22 mouse cellular contexts compared by ENCODE assay signal in genomic region chr16:92551266-92552105, GRCm38 (mm10).
DNase-seq lines count a peak whose midpoint lies in the region; ATAC-seq and TF ChIP-seq lines count a peak whose summit lies in the region.
"Had no signal": no experiment of that assay in that cellular context is flagged by ENCODE, and none has a peak within 500 bp of the region (broad histone marks: within the 10 kb centered on the region; RNA-seq: fewer than 3 reads in every experiment).

No protein-coding gene starts in this region.

- H3K4me2 ChIP-seq in kidney, embryonic 15.5 days = no peak overlapping the region
- H3K4me2 ChIP-seq: forebrain, embryonic 15.5 days; heart, embryonic 15.5 days; hindbrain, embryonic 15.5 days; intestine, embryonic 15.5 days; limb, embryonic 15.5 days; midbrain, embryonic 15.5 days had no signal

- 76% methylated on average over 13 of the region's 13 CpGs for WGBS in kidney, embryonic 15.5 days

- in situ Hi-C loops in Patski (cut with MboI; ENCODE audit: low pct_unique_long_range_greater_than_20kb) = loop anchor here (5.0 kb wide), 1 partner anchor 456 kb away; no protein-coding TSS in a partner anchor

- POLR2A ChIA-PET in Patski (lab: Charles Lee) = interaction anchor here (0.7 kb wide), 1 partner anchor 11 kb away, joined by 3 read pairs; no protein-coding TSS in a partner anchor

- no peak for ATAC-seq in kidney, embryonic 15.5 days (replicated peaks; ENCODE audit: low FRiP score)
- peak; percentile 61 for ATAC-seq in Patski
- ATAC-seq: forebrain, embryonic 15.5 days; intestine, embryonic 15.5 days; lung, postnatal 0 days; midbrain, embryonic 15.5 days had no signal

- peak; percentile 61 for DNase-seq in kidney, adult 18-20 months
- peak; percentile 90 for DNase-seq in Patski (ENCODE audit: low read depth, low spot score)
- peak; percentile 71 for DNase-seq in kidney, postnatal 14 days
- no peak for DNase-seq in embryo, embryonic 11 days
- no peak for DNase-seq in thymus, postnatal 4 days
- DNase-seq: gastrocnemius, postnatal 25 days; heart, postnatal 4 days; layer of hippocampus, postnatal 36 days; right cerebral cortex, postnatal 4 days had no signal

- H3K79me2 ChIP-seq in C2C12 (ENCODE audit: control insufficient read depth, insufficient read depth) = no peaks in the 10 kb centered on the region

- no peak overlapping the region for H3K27ac ChIP-seq in kidney, embryonic 15.5 days
- H3K27ac ChIP-seq: forebrain, embryonic 15.5 days; heart, embryonic 15.5 days; hindbrain, embryonic 15.5 days; intestine, embryonic 15.5 days; layer of hippocampus, adult 2 months; limb, embryonic 15.5 days; midbrain, embryonic 15.5 days; stomach, postnatal 0 days had no signal

- no peaks in the 10 kb centered on the region for H3K79me3 ChIP-seq in C2C12 (ENCODE audit: low read depth)

- 0 out of 2 replicates have a peak, but pooled peaks cover 3% of the 10 kb centered on the region for H3K4me1 ChIP-seq in kidney, embryonic 15.5 days
- H3K4me1 ChIP-seq: forebrain, embryonic 15.5 days; heart, embryonic 15.5 days; hindbrain, embryonic 15.5 days; intestine, embryonic 15.5 days; midbrain, embryonic 15.5 days had no signal

- peak overlapping the region; percentile 26 for H3ac ChIP-seq in C2C12 (ENCODE audit: control insufficient read depth, insufficient read length, low read depth)

- H3K27me3 ChIP-seq in kidney, embryonic 15.5 days = no peaks in the 10 kb centered on the region
- no peaks in the 10 kb centered on the region for H3K27me3 ChIP-seq in C2C12 (ENCODE audit: control insufficient read depth, insufficient read depth, insufficient read length)
- H3K27me3 ChIP-seq in Patski = no peaks in the 10 kb centered on the region
- H3K27me3 ChIP-seq: forebrain, embryonic 15.5 days; hindbrain, embryonic 15.5 days; intestine, embryonic 15.5 days; midbrain, embryonic 15.5 days had no signal

- no peak overlapping the region for H3K4me3 ChIP-seq in kidney, embryonic 15.5 days (replicated peaks)
- H3K4me3 ChIP-seq in C2C12 (ENCODE audit: insufficient read depth, poor library complexity, severe bottlenecking) = no peak overlapping the region
- H3K4me3 ChIP-seq: erythroblast, embryonic 14.5 days; forebrain, embryonic 15.5 days; heart, embryonic 15.5 days; hindbrain, embryonic 15.5 days; intestine, embryonic 15.5 days; layer of hippocampus, adult 2 months; limb, embryonic 15.5 days; megakaryocyte, embryonic 14.5 days; midbrain, embryonic 15.5 days had no signal

- no peaks in the 10 kb centered on the region for H3K36me3 ChIP-seq in kidney, embryonic 15.5 days
- H3K36me3 ChIP-seq in C2C12 (ENCODE audit: control insufficient read depth, insufficient read depth) = no peaks in the 10 kb centered on the region
- H3K36me3 ChIP-seq: forebrain, embryonic 15.5 days; heart, embryonic 15.5 days; hindbrain, embryonic 15.5 days; intestine, embryonic 15.5 days; limb, embryonic 15.5 days; midbrain, embryonic 15.5 days had no signal

- CTCF ChIA-PET in Patski (lab: Charles Lee) = no interaction called here

- no peaks in the 10 kb centered on the region for H3K9me3 ChIP-seq in kidney, embryonic 15.5 days (replicated peaks)
- H3K9me3 ChIP-seq: forebrain, embryonic 15.5 days; heart, embryonic 15.5 days; hindbrain, embryonic 15.5 days; intestine, embryonic 15.5 days; limb, embryonic 15.5 days; midbrain, embryonic 15.5 days had no signal

- no peak overlapping the region for H3K9ac ChIP-seq in kidney, embryonic 15.5 days
- H3K9ac ChIP-seq: forebrain, embryonic 15.5 days; heart, embryonic 15.5 days; hindbrain, embryonic 15.5 days; intestine, embryonic 15.5 days; limb, embryonic 15.5 days; midbrain, embryonic 15.5 days had no signal

- TF ChIP-seq CTCF in C2C12 (IDR thresholded peaks at IDR 0.05; ENCODE audit: control insufficient read depth, insufficient read depth, insufficient read length) = no peak
- TF ChIP-seq CTCF in Patski (IDR thresholded peaks at IDR 0.05) = no peak

TF ChIP-seq in C2C12, 6 proteins besides CTCF, POLR2A, EP300 and RAD21:
- TF ChIP-seq MAX (IDR thresholded peaks at IDR 0.05) (no peak), CEBPB (IDR thresholded peaks at IDR 0.05; ENCODE audit: low read depth) (peak; percentile 57), MYOG (IDR thresholded peaks at IDR 0.05; ENCODE audit: control insufficient read depth, extremely low read depth, insufficient read length) (no peak), USF1 (IDR thresholded peaks at IDR 0.05; ENCODE audit: low read depth) (no peak), MYOD1 (IDR thresholded peaks at IDR 0.05; ENCODE audit: control insufficient read depth, insufficient read length, low read depth) (no peak), FOSL1 (IDR thresholded peaks at IDR 0.05; ENCODE audit: insufficient read depth, low read length, poor library complexity, severe bottlenecking) (no peak)

Comparison
In these comparisons a context has a peak if more than half of its experiments do, and no peak if none do; other contexts are left out.
1. DNase-seq: peak in kidney, adult 18-20 months (single experiment), Patski (single experiment) and kidney, postnatal 14 days (single experiment); none in embryo, embryonic 11 days (single experiment) and thymus, postnatal 4 days (single experiment).